Mouse (Mus musculus) testis, adult 2 months (tissue): ENCODE data around the gene Kif5a.

Experiments used
- CTCF ChIP-seq: fragments of 200-500 bp; IDR thresholded peaks from 2 replicates; pipeline ENCODE4 v1.5.1; 2012; ENCODE audit warnings: low read depth, mild to moderate bottlenecking, inconsistent platforms, low read length, moderate library complexity; ENCODE audit not compliant: control insufficient read depth, insufficient read depth, insufficient replicate concordance
- POLR2A ChIP-seq: fragments of 200-500 bp; IDR thresholded peaks from 2 replicates; pipeline ENCODE4 v1.6.1; 2012; ENCODE audit warnings: low read depth, mild to moderate bottlenecking, inconsistent platforms, low read length, moderate library complexity; ENCODE audit not compliant: control insufficient read depth

GRCm38 (mm10) chr10:127176756-127177155 is 86.4 kb downstream of the Kif5a start:
- TF ChIP-seq POLR2A (no peak), CTCF (no peak)
